Mouse (Mus musculus) forelimb bud, embryonic 11.5 days (tissue): ENCODE measurements around the gene Phkg2.
"Not testable (repeated sequence)": the region's sequence is repeated elsewhere in the genome, so short reads cannot be mapped to it uniquely, and the experiment has no call there.

Source experiments
- DNase-seq: peaks from one replicate; pipeline ENCODE4 v3.0.0-alpha.2; 2012; ENCODE audit warnings: low read depth, low spot score

Gene Phkg2

DNA sequence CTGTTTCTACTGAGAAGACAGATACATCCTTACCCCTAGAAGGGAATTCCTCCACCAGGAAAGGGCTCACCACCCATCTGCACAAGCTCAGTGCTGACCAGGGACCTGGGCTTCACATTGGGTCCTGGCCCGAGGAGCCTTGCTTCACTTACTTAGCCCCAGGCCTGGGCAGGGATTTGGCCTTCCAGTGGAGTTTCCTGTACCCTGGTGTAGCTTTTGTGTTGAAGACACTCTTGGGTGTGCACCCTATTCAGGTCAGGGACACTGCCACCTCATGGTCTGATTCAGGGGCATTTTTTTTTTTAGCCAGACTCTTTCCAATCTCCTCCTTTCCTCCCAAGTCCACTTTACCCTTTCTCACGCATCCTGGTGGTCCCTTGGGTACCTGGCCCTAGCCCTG, 29.8 kb downstream of the Phkg2 start:
- DNase-seq, result no peak

DNA sequence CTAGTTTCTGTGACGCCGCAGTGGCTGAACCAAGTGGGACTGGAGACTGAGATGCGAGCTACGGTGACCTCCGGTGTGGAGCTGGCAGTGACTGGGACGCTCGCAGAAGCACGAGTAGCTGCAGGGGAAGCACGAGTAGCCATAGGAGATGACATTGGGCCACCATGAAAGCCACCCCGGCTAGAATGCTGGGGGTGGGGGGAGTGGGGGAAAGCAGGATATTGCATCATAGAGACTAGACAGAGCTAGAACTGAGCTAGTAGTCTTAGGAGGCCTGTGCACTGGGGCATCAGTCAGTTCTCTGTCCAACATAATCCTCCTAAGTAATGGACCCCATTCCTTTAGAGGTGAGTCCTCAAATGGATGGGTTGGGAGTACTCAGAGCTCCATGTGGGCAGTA, 31.1 kb downstream of the Phkg2 start:
- DNase-seq, result no peak

DNA sequence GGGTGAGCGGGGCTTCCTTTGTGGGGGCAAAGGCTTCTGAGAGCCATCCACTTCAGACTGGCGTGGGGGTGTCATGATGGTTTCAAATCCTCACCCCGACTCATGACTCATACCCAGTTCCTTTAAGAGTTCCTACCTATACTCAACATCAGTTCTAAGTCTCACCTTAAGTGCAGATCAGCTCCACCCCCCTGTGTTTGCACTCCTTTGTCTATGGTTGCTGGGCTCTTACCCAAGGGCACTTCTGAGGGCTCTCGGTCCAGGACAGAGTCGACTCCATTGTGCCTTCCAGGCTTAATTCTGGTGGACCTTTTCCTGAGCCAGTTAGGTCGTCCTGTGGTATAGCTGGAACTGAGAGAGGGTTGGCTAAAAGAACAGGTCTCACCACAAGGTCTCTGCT, 34.0 kb downstream of the Phkg2 start:
- no peak for DNase-seq

DNA sequence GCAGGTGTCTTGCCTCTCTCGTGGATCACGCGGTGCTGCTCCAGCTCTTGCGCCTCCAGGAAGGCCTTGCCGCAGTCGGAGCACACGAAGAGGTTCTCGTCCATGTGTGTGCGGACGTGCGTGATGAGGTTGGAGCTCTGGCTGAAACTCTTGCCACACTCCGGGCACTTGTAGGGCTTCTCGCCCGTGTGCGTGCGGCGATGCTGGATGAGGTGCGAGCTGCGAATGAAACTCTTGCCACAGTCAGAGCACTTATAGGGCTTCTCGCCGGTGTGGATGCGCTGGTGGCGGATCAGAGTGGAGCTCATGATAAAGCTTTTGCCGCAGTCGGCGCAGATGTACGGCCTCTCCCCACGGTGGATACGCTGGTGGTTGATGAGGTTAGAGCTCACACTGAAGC, 37.9 kb downstream of the Phkg2 start:
- no peak for DNase-seq

DNA sequence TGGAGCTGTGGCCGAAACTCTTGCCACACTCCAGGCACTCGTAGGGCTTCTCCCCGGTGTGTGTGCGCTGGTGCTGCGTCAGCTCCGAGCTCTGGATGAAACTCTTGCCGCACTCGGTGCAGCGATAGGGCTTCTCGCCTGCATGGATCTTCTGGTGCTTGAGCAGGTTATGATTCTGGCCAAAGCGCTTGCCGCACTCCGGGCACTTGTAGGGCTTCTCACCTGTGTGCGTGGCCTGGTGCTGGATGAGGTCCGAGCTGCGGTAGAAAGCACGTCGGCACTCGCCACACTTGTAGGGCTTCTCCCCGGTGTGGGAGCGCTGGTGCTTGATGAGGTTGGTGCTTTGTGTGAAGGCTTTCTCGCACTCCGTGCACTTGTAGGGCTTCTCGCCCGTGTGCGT, 38.4 kb downstream of the Phkg2 start:
- DNase-seq, result no peak

DNA sequence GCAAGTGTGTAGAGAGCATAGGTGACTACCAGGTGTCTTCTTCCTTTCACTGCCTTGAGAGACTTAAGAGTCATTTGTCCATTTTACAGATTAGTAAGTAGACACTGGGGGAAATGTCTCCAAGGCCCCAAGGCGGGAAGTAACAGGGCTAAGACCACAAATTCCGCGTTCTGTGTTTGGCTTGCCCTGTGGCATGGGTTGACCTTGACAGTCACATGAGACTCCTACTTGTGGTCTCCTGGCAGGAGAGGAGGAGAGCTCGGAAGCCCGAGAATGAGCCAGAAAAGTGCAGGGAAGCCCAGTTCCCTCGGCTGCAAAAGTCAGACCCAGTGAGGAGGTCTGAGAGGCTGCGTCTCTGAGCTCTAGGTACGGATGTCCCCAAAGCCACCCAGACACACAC, 40.4 kb downstream of the Phkg2 start:
- DNase-seq, result no peak

DNA sequence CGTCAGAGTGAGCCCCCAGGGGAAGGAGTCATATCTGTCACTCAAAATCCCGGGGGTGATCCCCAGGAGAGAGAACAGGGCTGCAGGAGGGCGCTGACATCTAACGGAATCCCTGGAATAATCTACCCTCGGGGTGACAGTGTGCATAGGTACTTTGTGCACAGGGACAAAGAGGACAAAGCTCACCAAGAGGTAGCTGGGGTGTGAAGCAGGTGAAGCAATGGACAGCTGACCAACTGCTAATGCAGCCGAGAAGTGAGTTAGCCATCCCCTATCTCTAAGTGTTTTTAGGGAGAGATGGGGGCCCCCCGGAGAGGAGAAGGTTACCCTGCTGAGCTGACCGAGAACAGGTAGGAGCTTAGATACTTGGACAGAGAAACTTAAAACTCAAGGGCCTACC, 41.0 kb downstream of the Phkg2 start:
- no peak for DNase-seq

DNA sequence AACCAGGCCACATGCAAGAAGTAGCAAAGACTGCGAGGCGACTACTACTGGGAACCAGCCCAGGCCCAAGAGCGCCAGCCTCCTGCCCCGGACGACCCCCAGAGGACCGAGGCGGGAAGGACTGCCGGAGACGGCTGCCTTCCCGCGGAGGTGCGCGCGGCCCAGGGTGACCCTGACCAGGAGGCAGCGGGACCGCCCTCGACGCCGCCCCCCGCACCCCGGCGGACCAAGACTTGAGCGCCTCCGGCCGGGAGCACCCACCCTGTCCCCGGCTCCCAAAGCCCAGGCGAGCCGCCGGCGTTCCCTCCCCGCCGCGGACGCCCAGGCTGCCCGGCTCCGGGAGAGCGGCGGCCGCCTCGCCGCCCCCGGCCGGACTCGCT, 41.4 kb downstream of the Phkg2 start:
- peak; percentile 32 for DNase-seq

DNA sequence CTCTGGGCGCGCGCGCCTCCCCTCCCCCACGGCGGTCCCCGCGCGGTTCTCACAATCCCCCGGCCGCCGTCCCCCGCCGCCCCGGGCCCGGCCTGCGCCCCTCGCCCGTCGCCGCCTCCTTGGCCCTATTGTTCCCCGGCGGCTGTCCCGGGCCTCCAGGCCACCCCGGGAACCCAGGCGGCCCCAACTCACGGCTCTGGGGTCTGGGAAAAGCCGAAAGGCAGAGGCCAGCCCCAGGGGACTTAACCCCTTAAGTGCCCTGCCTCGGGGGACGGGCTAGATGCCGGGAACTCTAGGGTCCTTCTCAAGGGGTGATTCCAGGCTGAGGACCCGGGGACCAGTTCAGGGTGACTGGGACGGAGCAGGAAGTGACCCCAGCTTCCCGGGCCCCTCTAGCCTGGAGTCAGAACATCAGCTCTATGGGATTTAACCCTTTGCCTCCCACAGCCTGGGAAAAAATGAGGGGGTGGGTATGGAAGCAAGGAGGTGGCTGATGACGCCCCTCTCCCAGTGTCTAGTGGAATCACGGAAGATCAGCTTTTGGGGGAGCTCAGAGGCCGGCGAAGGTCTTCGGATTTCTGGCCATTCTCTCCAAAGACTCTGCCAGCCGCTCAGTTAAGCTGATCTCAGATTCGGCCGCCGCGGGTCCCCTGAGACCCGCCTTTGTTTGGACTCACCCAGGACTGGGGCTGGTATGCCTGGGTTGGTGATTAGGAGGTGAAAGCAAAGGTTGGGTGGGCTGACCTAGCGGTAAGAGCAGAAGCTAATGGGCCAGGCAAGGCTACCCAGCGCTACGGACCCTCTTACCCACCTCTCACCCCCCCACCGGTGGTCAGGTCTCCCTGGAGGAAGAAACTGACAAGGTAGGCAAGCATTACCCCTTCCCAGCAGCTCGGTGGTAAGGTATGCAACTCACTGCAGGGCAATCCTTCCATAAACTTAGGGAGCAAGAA, 42.0 kb downstream of the Phkg2 start, which contains the start of gene Zfp629:
Gene Zfp629 (minus strand): TSS at position 907 of the 953 bp plus-strand sequence.
- peak; percentile 90 for DNase-seq

DNA sequence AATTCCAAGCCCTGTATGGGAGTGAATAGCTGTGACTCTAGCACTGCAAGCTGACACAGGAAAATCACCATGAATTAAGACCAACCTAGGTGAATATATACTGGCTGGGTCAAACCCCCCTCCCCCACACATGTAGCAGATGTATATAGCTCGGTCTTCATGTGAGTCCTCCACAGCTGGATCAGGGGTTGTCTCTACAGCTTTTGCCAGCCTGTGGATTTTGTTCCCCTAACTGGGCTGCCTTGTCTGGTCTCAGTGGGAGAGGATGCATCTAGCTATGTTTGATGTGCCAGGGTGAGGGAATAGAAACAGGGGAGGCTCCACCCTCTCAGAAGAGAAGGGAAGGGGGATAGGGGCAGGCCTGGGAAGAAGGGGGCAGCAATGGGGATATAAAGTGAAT, 43.2 kb downstream of the Phkg2 start:
- no peak for DNase-seq

DNA sequence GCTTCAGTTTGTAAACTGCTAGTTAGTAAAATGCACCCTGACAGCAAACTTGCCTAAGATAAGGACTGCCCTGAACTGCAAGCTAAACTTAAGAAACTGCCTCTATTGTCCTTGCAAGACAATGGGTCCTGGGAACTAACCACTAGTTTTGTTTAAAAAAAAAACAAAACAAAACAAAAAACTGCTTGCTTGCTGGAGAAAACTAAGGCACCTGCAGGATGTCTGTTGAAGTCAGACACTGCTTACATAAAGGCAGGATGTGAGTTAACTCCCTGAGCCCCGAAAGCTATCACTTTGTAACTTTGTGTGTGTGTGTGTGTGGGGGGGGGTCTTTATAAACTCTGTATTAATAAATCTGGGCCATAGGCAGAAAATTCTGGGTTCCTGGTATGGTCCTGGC, 43.7 kb downstream of the Phkg2 start:
- no peak for DNase-seq

DNA sequence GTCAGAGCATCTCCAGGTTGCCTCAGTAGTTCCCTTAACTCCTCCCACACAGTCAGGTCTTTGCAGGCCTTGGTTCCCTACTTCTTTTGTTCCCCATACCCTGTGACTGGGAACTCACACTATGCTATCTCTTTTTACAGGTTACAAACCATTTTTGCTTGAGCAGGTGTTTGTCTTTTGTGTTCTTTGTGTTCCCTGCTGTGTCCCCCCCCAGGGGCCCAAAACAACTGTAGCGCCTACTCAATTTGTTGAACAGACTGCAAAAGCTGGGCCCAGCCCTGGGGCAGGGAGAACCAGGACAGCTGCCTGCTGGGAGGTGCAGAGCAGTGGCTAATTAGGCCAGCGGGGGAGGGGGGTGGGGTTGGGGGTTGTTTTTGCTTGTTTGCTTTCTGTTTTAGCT, 44.8 kb downstream of the Phkg2 start:
- DNase-seq, result no peak

DNA sequence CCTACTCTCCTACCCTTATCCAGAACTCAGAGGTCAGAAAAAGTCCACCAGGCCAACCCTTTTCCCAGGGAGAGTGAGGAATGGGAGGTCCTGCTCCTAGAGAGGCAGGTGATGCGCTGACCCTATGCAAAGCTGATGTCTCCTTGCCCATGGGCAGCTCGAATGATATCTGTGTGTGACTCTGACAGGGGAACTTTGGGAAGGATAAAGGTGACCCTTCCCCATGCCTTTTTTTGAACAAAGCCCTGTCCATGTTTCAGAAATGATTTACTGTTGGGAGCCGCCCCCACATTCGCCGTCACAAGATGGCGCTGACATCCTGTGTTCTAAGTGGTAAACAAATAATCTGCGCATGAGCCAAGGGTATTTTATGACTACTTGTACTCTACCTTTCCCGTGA, 45.3 kb downstream of the Phkg2 start:
- DNase-seq, result not testable (repeated sequence)

DNA sequence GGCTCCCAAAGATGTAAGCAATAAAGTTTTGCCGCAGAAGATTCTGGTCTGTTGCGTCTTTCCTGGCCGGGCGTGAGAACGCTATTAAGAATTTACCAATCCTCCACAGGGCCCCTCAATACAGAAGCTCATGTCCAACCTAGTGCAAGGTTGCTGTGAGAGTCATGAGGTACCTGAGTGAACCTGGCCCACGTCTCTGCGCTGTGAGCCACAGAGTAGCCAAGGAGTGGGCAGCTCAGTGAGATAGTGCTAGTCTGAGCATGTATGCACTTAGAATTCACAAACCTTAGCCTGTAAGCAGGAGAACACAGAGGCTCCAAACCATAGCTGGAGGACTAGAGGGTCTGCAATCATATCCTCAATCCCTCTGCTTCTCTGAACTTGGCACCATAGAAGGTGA, 52.9 kb downstream of the Phkg2 start:
- no peak for DNase-seq

DNA sequence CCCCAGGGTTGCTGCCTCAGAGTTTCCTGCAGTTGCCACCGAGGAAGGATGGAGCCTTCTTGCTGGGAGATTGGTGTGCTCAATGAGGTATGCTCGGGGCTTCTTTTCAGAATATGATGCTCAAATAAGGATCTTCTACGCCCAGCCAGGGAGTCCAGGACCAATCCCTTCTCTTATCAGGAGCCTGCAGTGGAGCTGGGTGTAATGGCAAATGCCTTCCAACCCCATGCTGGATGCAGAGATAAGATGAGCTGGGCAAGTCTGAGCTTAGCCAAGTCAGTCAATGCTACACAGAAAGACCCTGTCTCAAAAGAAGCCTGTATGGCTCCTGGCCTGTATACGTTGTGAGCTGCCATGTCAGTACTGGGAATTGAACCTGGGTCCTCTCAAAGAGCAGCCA, 53.3 kb downstream of the Phkg2 start:
- no peak for DNase-seq

DNA sequence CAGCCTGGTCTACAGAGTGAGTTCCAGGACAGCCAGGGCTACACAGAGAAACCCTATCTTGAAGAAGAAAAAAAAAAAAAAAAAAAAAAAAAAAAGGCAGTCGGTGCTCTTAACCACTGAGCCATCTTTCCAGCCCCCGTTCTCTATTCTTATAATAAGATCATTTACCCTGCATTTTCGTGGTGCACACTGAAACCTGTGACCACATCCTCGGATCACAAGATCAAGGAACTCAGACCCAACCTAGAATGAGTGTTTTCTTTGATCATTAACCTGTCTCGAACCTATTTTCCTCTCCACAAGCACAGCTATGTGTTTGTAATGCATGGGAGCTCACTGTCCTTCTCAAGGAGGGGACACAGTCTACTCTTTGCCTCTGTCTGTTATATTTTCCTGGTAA, 55.5 kb downstream of the Phkg2 start:
- no peak for DNase-seq

DNA sequence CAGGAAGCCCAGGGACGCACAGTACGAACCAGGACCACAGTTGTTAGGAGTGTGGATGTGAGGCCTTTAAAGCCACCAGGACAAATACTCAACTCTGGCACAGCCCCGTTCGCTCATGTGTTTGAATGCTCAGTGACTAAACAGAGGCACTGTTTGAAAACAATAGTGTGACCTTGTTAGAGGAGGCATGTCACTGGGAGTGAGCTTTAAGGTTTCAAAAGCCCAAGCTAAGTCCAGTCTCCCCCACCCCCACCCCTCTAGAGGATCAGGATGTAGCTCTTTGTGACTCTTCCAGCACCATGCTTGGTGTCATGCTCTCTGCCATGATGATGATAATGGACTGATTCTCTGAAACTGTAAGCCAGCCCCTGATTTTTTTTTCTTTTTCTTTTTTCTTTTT, 58.3 kb downstream of the Phkg2 start:
- DNase-seq, result no peak
